Mouse (Mus musculus) ES-CJ7 (cell line): ENCODE results near the gene Zfp319.
A peak's percentile ranks its signal among the peaks of the same experiment; 100 is the strongest.

ENCODE experiments used
- DNase-seq: peaks from one replicate; pipeline ENCODE4 v3.0.0; 2011; ENCODE audit warnings: low read depth, low spot score

Zfp319 gene

GRCm38 (mm10) chr8:95351461-95351860, 19.7 kb upstream of the Zfp319 start:
- DNase-seq, result peak; percentile 75

DNA sequence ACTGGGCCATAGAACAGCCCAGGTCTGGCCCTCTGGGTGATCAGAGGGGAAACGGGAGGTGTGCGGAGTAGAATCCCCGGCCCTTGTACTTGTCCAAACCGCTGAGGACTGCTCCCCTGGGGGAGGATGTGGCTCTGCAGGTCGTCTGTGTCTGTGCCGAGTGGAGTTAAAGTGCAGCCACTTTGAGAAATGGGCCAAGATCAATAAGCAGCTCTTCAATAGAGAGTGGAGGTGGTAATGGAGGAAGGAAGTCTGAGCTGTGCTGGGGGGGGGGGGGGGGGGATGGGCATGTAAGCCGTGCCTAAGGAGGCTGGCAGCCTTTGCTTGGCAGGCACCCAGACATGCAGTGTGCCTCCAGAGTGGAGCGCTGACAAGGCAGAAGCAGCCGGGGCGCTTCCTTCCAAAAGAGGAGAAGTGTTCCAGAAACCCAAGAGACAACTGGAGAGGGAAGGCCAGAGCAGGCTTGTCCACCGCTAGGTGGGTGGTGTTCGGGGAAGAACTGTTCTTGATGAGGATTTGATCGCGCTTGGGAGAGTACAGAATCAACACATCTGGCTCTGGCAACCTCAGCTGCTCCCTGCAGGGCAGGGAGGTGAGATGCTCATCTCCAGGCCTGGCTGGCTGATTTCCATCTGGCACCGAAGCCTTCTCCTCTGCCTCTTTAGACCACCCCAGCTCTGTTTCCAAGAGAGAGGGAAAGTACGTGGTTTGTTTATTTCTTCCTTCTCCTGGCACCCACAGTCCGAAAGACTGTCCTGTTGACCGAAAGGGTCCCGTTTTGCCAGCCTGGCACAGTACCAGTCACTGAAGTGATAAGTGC, 17.3 kb upstream of the Zfp319 start:
- no peak for DNase-seq

DNA sequence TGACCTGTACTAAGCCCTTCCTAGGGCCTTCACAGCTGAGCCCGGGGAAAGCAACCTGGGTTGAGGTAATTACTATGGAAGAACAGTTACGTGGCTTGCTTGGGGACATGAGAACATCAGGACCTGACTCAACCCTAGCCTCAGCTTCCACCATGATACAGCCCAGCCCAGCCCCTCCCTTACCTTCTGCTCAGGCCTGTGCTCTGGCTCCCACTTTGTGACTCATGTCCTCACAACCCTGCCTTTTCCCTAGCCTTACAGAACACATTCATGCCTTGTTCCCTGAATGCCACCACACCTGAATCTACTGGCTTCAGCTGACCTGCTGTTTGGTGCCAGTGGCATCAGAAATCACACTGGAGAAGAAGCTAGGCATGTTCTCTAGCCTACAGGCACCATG, 16.6 kb upstream of the Zfp319 start:
- DNase-seq, result no peak

- DNase-seq, result peak; percentile 68
Observed at GRCm38 (mm10) chr8:95346643-95347545, 15.1 kb upstream of the Zfp319 start.

DNA sequence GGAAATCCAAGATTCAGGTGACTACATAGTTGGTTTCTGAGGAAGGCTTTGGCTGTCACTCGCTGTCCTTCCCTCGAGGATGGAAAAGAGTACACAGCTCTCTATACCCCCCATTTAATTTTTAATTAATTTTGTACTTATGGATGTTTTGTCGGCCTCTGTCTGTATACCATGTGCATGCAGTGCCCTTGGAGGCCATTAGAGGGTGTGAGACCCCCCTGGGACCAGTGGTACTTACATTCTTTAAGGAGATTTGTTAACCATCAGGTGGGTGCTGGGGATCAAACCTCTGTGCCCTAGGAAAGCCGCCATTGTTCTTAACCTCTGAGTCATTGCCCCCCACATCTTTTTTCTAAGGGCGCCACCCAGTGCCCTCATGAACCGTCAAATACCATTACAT, 12.9 kb upstream of the Zfp319 start:
- no peak for DNase-seq

DNA sequence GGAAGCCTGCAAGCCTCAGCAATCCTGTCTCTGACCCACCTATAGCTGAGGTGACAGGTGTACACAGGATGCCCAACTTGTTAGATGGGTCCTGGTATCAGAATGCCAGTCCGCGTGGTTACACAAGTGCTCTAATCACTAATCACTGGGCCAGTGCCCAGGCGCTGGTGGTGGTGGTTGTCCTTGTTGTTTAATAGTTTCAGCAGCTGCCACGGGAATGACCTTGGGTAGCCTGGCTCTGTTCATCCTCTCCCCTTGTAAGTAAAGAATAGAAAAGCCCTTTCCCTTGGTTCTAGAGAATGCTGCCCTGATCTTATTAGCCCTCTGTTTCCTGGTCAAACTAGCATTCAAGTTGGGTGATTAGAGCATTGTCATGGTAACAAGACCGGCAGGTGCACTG, 10.0 kb upstream of the Zfp319 start:
- DNase-seq, result no peak

GRCm38 (mm10) chr8:95336363-95336762, 4.6 kb upstream of the Zfp319 start:
- no peak for DNase-seq

DNA sequence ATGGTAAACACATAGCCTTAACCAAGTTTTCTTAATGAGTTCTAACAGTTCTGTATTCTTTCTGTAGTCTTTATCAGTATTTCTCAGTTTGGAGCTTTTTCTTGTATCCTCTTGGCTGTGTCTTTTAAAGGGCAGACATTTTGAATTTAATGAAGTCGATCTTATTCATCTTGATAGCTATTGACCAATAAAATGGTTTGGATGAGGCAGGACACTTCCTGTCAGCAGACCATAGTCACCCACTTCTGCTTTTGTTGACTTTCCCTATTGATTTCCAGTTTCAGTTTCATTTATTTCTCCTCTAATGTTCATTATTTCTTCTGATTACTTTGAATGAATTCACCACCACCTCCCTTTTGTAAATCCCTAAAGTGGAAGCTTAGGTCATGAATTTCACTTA, 4.0 kb upstream of the Zfp319 start:
- no peak for DNase-seq

GRCm38 (mm10) chr8:95332437-95333199, 868 bp upstream of the Zfp319 start:
- DNase-seq, result no peak

GRCm38 (mm10) chr8:95331156-95331719, 512 bp downstream of the Zfp319 start:
- peak; percentile 62 for DNase-seq

- DNase-seq, result no peak
Observed at GRCm38 (mm10) chr8:95330367-95330766, 1.4 kb downstream of the Zfp319 start.

GRCm38 (mm10) chr8:95327866-95328465, 3.8 kb downstream of the Zfp319 start:
- DNase-seq, result peak; percentile 48

GRCm38 (mm10) chr8:95326822-95327221, 4.9 kb downstream of the Zfp319 start:
- DNase-seq, result no peak

DNA sequence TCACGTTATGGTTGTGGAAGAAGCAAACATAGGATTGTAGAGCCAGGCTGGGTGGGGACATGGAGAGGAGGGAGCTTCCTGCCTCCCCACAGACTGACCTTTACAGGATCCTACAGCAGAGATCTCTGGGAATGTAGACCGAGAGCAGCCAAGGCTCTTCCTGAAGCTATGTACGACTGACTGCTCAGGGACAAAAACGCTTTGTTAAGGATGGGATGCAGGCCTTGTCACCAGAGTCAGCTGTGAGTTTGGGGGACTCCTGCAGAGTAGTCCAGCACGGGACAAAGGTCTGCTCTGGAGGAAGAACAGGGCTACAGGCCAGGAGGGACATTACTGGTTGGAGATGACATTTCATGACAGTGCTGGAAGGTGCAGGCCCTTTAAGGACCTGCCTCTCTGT, 7.1 kb downstream of the Zfp319 start:
- no peak for DNase-seq

DNA sequence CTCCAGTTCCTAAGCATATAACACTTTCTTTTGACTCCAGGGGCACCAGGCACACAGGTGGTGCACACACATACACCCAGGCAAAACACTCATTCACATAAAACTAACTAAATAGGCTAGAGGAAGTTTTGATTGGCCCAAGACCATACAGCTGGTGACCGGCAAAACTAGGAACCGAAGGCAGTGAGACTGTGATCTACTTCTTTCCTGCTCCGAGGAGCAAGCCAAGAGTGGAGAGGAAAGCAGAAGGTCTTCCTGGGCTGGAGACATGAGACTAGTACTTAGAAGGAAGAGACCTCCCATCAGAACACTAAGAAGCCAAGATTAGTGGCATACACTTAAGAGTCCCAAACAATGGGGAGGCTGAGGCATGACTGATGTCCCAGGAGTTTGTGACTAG, 8.5 kb downstream of the Zfp319 start:
- DNase-seq, result no peak

DNA sequence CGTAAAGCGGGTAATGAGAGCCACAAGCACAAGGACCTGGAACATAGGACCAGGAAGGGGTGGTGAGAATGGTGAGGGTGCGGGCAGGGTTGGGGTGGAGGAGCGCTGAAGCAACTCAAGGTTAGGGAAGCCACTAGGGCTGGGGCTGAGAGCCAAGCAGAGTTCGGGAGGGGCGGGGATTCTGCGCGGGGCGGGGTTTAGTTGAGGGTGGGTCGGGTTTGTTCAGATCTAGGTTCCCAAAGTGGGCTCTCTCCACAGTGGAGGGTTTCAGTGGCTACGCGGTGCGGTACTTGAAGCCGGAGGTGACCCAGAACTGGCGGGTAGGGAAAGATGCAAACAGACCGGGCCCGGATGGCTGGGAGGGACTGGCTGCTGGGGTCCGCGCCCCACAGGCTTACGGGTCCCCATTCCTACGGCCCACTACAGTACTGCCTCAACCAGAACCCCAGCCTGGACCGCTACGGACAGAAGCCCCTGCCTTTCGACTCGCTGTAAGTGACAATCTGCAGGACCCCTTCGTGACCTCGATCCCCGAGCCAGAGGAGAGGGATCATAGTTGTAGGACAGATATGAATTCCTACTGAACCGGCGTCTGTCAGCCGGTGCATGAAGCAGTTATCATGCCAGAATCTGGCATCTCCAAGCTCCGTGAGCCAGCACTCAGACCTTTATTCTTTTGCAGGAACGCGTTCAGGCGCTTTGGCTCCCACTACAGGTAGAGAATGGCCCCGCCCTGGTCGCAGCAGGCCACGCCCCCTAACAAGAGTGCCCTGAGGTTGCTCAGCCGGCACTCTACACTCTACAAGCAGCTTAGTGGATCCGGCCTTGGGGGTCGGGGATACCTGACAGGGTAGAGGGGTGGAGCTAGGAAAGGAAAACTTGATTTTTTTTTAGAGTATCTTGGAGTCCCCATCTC, 11.3 kb downstream of the Zfp319 start:
- DNase-seq, result peak; percentile 87

- DNase-seq, result no peak
Observed at GRCm38 (mm10) chr8:95315350-95315749, 16.4 kb downstream of the Zfp319 start.

DNA sequence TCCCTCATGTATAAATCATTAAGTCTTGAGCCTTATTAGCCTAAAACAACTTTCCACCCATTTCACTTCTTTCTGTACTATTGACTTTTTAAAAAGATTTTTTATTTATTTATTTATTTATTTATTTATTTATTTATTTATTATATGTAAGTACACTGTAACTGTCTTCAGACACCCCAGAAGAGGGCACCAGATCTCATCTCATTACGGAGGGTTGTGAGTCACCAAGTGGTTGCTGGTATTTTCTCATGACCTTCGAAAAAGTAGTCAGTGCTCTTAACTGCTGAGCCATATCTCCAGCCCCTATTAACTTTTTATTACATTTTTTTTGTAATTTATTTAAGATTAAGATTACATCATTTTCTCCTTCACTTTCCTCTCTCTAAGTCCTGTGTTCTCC, 17.0 kb downstream of the Zfp319 start:
- DNase-seq, result no peak

- no peak for DNase-seq
Observed at GRCm38 (mm10) chr8:95313857-95314256, 17.9 kb downstream of the Zfp319 start.

DNA sequence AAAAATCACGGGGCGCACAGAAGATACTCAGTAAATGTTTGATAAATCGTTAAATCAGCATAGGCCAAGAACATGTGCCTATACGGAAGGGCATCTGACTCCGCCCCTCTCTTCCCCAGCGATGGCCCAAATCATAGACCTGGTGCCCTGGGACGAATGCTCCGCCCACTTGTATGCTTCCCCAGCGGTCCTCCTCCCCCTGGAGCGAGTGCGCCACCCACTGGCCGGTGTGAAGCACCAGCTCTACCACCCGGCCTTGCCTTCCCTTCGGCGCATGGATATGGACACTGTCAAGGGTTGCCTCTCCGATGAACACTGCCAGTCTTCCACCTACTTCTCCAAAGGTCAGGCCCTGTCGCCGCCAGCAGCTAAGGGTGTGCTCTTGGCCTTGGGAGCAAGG, 18.9 kb downstream of the Zfp319 start:
- DNase-seq, result peak; percentile 90
